Mouse (Mus musculus) Patski (cell line): ENCODE measurements at regions not wholly inside any gene's neighbourhood (a gene's known extent, or its start where the extent isn't known, plus 50 kb on each side); places are given as distances from the start of the nearest gene placed in this dataset.
"Not testable (repeated sequence)": the region's sequence is repeated elsewhere in the genome, so short reads cannot be mapped to it uniquely, and the experiment has no call there.

Source experiments
- ATAC-seq: fragments of 100-300 bp; one replicate; pipeline ENCODE4 v1.8.0; 2021
- CTCF ChIA-PET: fragments of 350-600 bp; sonication (Branson Sonifier 250); formaldehyde crosslinking; loops from one replicate; lab custom pipeline; 2022; ENCODE audit warnings: inconsistent platforms; lab: Charles Lee
- POLR2A ChIA-PET: fragments of 350-600 bp; sonication (Branson Sonifier 250); formaldehyde crosslinking; loops from one replicate; lab custom pipeline; 2022; ENCODE audit warnings: antibody characterized with exemption, inconsistent platforms; lab: Charles Lee
- DNase-seq: peaks from one replicate; pipeline ENCODE4 v3.0.0-alpha.2; 2011; ENCODE audit warnings: low read depth, low spot score
- H3K27me3 ChIP-seq: fragments of 371-371 bp; one replicate; pipeline ENCODE4 v1.5.1; 2021
- CTCF ChIP-seq: fragments of 100-300 bp; IDR thresholded peaks from one replicate; pipeline ENCODE4 v1.5.1; 2021
- in situ Hi-C: fragments of 300-500 bp; cut with MboI; formaldehyde crosslinking; loops from 3 replicates; pipeline ENCODE4 v1.11.1; 2018; ENCODE audit warnings: low pct_unique_long_range_greater_than_20kb, mixed read lengths

DNA sequence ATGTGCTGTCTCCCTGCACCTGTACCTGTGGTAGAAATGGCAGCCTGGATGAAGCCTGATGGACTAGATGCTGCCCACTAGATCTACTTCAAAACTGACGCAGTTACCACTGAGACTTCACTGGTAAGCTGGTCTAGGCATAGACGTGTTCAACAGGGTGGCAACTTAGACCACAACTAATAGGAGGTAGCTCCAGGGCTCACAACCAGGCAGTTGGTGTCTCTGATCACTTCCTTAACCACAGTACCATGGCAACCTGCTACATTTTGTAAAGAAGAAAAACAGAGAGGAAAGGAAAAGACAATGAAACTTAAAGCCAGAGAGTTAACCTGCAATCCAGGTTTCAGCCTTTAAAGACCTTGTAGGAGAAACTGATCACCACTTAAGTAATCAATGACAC lies 131.9 kb upstream of the Prkcq start:
- no peak for DNase-seq
- POLR2A ChIA-PET, result no interaction called here
- CTCF ChIA-PET, result no interaction called here
- in situ Hi-C loops, result no loop called here
- no peaks in the 10 kb centered on the region for H3K27me3 ChIP-seq
- TF ChIP-seq CTCF, result no peak
- no peak for ATAC-seq

- CTCF ChIA-PET, result interaction anchor here (1.2 kb wide), 1 partner anchor 73 kb away, joined by 3 read pairs; no protein-coding TSS in a partner anchor
- no peaks in the 10 kb centered on the region for H3K27me3 ChIP-seq
- ATAC-seq (no peak), DNase-seq (no peak)
- no peak for TF ChIP-seq CTCF
- POLR2A ChIA-PET, result no interaction called here
- in situ Hi-C loops, result no loop called here
Observed at GRCm38 (mm10) chr2:11044727-11045274, 127.1 kb upstream of the Prkcq start.

DNA sequence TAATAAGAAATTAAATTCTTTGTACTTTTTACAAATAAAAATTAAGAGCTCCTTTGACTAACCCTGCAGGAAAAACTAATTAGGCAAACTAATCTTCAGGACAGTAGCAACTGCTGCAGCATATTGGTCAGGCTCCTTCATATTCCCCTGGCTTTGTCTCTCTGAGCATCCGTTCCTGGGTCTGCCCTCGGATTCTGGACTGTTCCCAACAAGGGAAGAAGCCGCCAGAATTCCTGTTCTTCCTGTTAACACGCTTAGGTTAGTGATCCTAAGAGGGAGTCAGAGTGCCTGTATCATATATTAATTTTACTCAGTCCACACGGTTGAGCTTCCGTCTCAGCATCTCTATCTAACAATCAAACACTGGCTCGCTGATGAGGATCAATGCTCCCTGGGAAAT lies 120.3 kb upstream of the Prkcq start:
- in situ Hi-C loops, result loop anchor here (25.0 kb wide), 1 partner anchor 689 kb away; the partner anchor contains the start of gene Sfmbt2
- ChIA-PET CTCF (no interaction called here), POLR2A (no interaction called here)
- no peak for ATAC-seq
- H3K27me3 ChIP-seq, result peaks cover 4% of the 10 kb centered on the region
- DNase-seq, result no peak
- TF ChIP-seq CTCF, result no peak

DNA sequence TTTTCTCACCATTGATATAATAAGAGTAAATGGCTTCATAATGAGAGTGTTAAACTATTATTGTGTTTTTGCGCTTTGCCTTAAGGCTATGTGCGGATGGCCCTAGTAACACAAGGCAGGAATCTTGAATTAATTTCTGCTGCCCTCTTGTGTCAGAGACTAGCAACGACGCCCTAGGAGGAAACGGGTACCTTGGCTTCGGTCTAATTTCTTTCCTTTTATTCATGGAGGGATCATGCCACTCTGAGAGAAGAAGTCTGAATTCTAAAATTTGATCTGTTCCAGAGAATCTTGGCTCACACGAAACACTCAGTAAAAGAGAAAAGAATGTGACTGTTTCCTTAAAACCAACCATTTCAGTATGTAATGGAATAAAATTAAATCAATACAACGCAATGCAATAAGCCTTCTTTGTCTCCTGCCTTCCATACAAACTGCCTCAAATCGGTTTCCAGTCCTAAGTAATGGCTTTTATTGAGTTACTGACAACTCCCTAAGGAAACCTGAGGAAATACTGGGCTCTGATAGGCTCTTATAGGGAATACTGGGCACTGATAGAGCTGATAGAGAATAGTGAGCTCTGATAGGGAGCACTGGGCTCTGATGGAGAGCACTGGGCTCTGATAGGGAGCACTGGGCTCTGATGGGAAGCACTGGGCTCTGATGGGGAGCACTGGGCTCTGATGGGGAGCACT lies 112.0 kb upstream of the Prkcq start:
- no peaks in the 10 kb centered on the region for H3K27me3 ChIP-seq
- ATAC-seq (peak; percentile 73), DNase-seq (peak; percentile 6)
- peak; percentile 90 for TF ChIP-seq CTCF
- CTCF ChIA-PET, result no interaction called here
- in situ Hi-C loops, result loop anchor here (5.0 to 25.0 kb wide), 2 partner anchors 273 to 698 kb away; partner anchors contain the start of gene Sfmbt2
- POLR2A ChIA-PET, result no interaction called here

DNA sequence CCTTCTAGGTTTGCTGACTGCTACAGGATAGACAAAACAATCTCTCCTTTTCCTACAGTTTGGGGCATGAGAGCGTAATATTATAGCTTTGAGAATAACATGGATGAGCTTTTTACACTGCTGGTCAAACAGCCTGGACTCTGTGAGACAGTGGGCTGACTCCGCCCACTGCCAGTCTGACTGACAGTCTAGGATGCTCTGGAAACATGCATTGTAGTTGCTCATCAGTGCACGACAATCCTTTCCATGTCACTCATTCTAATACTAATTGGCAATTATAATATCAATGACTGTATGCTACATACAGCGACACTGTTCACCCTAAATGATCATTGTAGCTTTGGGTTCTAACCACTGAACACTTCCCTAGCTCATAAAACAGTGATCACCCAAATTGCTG lies 104.5 kb upstream of the Prkcq start:
- ChIA-PET CTCF (no interaction called here), POLR2A (no interaction called here)
- peaks cover 13% of the 10 kb centered on the region for H3K27me3 ChIP-seq
- ATAC-seq (no peak), DNase-seq (no peak)
- in situ Hi-C loops, result loop anchor here (25.0 kb wide), 1 partner anchor 705 kb away; the partner anchor contains the start of gene Sfmbt2
- TF ChIP-seq CTCF, result no peak

DNA sequence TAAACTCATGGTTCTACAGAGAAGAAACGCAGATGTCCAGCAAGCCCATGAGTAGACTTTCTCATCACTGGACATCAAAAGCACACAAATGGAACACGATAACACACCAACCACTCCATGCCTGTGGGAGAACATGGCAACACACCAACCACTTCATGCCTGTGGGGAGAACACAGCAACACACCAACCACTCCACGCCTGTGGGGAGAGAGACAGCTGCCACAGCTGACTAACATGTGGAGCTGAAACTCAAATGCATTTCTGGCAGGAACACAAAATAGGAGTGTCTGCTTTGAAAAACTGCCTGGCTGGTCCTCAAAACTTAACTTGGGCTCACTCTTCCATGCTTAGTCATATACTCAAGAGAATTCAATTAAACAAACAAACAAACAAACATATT lies 88.4 kb upstream of the Prkcq start:
- in situ Hi-C loops, result no loop called here
- DNase-seq (no peak), ATAC-seq (no peak)
- H3K27me3 ChIP-seq, result peaks cover 11% of the 10 kb centered on the region
- CTCF ChIA-PET, result no interaction called here
- POLR2A ChIA-PET, result no interaction called here
- TF ChIP-seq CTCF, result no peak

GRCm38 (mm10) chr2:11086996-11087395 lies 84.9 kb upstream of the Prkcq start:
- ATAC-seq (no peak), DNase-seq (no peak)
- H3K27me3 ChIP-seq, result peaks cover 11% of the 10 kb centered on the region
- ChIA-PET POLR2A (no interaction called here), CTCF (no interaction called here)
- TF ChIP-seq CTCF, result peak; percentile 82
- in situ Hi-C loops, result no loop called here

GRCm38 (mm10) chr2:11099834-11100622 lies 71.9 kb upstream of the Prkcq start:
- DNase-seq, POLR2A ChIA-PET, ATAC-seq, CTCF ChIA-PET, H3K27me3 ChIP-seq: not testable (repeated sequence)
- in situ Hi-C loops, result loop anchor here (25.0 kb wide), 1 partner anchor 412 kb away; no protein-coding TSS in a partner anchor

GRCm38 (mm10) chr2:11113191-11113590 lies 58.7 kb upstream of the Prkcq start:
- no peak for ATAC-seq
- CTCF ChIA-PET, result interaction anchor here (1.5 to 2.0 kb wide), 3 partner anchors 17 to 207 kb away, joined by 4 to 5 read pairs (median 4); no protein-coding TSS in a partner anchor
- DNase-seq, result no peak
- POLR2A ChIA-PET, result no interaction called here
- peak; percentile 65 for TF ChIP-seq CTCF
- H3K27me3 ChIP-seq, result peaks cover 20% of the 10 kb centered on the region
- in situ Hi-C loops, result loop anchor here (10.0 to 25.0 kb wide), 3 partner anchors 172 to 399 kb away; no protein-coding TSS in a partner anchor

- ChIA-PET POLR2A (no interaction called here), CTCF (no interaction called here)
- peaks cover 33% of the 10 kb centered on the region for H3K27me3 ChIP-seq
- in situ Hi-C loops, result loop anchor here (10.0 to 25.0 kb wide), 3 partner anchors 166 to 394 kb away; no protein-coding TSS in a partner anchor
- TF ChIP-seq CTCF, result no peak
- DNase-seq (no peak), ATAC-seq (no peak)
Observed at GRCm38 (mm10) chr2:11118625-11119024, 53.3 kb upstream of the Prkcq start.

DNA sequence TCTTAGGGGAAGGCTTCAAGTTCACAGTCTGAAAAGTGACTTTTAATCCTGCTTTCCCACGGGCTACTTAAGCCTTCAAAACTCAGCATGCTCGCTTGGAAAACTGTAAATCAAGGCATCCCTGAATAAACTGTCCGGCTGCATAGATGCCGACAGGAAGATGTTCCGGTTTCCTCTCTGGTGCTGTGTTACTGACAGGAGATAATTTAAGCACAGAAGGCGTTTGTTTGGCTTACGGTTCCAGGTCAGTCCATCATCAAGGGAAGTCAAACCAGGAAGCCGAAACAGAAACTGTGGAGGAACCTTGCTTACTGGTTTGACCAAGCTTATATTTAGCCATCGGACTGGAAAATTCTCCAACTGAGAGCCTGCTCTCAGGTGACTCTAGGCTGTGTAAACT lies 52.6 kb upstream of the Prkcq start:
- POLR2A ChIA-PET, result no interaction called here
- TF ChIP-seq CTCF, result no peak
- CTCF ChIA-PET, result no interaction called here
- peaks cover 27% of the 10 kb centered on the region for H3K27me3 ChIP-seq
- in situ Hi-C loops, result loop anchor here (10.0 to 25.0 kb wide), 3 partner anchors 166 to 393 kb away; no protein-coding TSS in a partner anchor
- DNase-seq (no peak), ATAC-seq (peak; percentile 8)
